Comparison of ENCODE assay signal across 17 mouse cellular contexts in the genomic region with DNA sequence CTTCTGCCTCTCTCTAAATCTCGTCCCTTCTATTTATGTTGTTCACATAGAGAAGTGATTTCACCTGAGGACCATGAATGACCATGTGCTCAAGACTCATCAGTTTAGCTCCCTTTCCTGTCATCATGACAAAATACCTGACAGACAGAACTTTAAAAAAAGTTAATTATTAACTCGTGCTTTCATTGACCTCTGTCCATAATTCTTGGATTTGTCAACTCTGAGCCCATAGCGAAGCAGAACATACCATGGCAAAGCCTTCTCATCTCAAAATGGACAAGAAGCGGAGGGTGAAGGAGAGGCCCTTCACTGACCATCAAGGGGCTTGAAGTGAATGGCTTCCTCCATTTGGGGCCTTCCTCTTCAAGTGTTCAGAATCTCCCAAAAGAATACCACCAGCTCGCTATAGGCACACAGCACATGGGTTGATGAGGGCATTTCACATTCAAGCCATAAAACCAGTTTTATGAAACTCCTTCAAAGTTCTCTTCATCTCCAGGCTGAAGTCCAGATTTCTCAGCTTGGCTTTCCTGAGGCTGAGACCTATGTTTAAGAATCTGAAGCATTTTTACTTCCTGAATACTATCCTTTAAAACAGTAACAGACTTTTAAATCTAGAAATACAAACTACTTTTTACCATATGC.
"Had no signal": no experiment of that assay in that cellular context is flagged by ENCODE, and none has a peak within 500 bp of the region (broad histone marks: within the 10 kb centered on the region; RNA-seq: fewer than 3 reads in every experiment).

No protein-coding gene starts in this region.

- H3K4me1 ChIP-seq: liver, embryonic 15.5 days; lung, embryonic 15.5 days; midbrain, embryonic 15.5 days; neural tube, embryonic 12.5 days had no signal

- H3K9me3 ChIP-seq: liver, embryonic 15.5 days; lung, embryonic 15.5 days; megakaryocyte, embryonic 14.5 days; midbrain, embryonic 13.5 days; midbrain, embryonic 15.5 days; neural tube, embryonic 12.5 days had no signal

- DNase-seq: lung, adult 2 months; lung, postnatal 14 days; lung, postnatal 36 days; right cerebral cortex, postnatal 14 days; spleen, adult 18-20 months; thymus, adult 18-20 months; thymus, postnatal 14 days; thymus, postnatal 36 days had no signal

- H3K27ac ChIP-seq: liver, embryonic 15.5 days; lung, embryonic 15.5 days; macrophage; midbrain, embryonic 13.5 days; midbrain, embryonic 15.5 days; neural tube, embryonic 12.5 days had no signal

- H3K9ac ChIP-seq: liver, embryonic 15.5 days; lung, embryonic 15.5 days; midbrain, embryonic 13.5 days; midbrain, embryonic 15.5 days; neural tube, embryonic 12.5 days had no signal

- H3K27me3 ChIP-seq: liver, embryonic 15.5 days; lung, embryonic 15.5 days; megakaryocyte, embryonic 14.5 days; midbrain, embryonic 13.5 days; midbrain, embryonic 15.5 days; neural tube, embryonic 12.5 days had no signal

- H3K4me3 ChIP-seq: liver, embryonic 15.5 days; lung, embryonic 15.5 days; megakaryocyte, embryonic 14.5 days; midbrain, embryonic 13.5 days; midbrain, embryonic 15.5 days; neural tube, embryonic 12.5 days had no signal

- H3K4me2 ChIP-seq: liver, embryonic 15.5 days; lung, embryonic 15.5 days; midbrain, embryonic 11.5 days; midbrain, embryonic 13.5 days; midbrain, embryonic 15.5 days; neural tube, embryonic 12.5 days had no signal

- H3K36me3 ChIP-seq: liver, embryonic 15.5 days; lung, embryonic 15.5 days; midbrain, embryonic 13.5 days; midbrain, embryonic 15.5 days; neural tube, embryonic 12.5 days had no signal

- ATAC-seq: lung, postnatal 0 days; midbrain, embryonic 13.5 days; midbrain, embryonic 15.5 days had no signal
